Mouse (Mus musculus) forebrain, postnatal 0 days (tissue): Measurements from ENCODE around the gene Hist1h2ao. TPM values are rescaled to one million over a fixed set of nuclear protein-coding genes. Genes with fewer than 3 reads are reported as not detected.
"Not testable (repeated sequence)": the region's sequence is repeated elsewhere in the genome, so short reads cannot be mapped to it uniquely, and the experiment has no call there.

Source experiments
- ATAC-seq: fragments of 200-750 bp; cut with Nextera tagmentation; 2 replicates; pipeline ENCODE4 v1.8.0; 2017; ENCODE audit warnings: mild to moderate bottlenecking, moderate library complexity
- DNase-seq: peaks from one replicate; pipeline ENCODE4 v3.0.0-alpha.2; 2015
- H3K27ac ChIP-seq: fragments of 300-500 bp; sonication (generic); 2 replicates; pipeline ENCODE4 v1.5.1; 2014; ENCODE audit warnings: low read depth, mild to moderate bottlenecking, antibody characterized with exemption, low read length, moderate library complexity, mixed read lengths
- H3K27me3 ChIP-seq: fragments of 300-500 bp; sonication (generic); 2 replicates; pipeline ENCODE4 v1.6.1; 2014; ENCODE audit warnings: mild to moderate bottlenecking, low read length, mixed read lengths; ENCODE audit not compliant: insufficient read depth
- H3K36me3 ChIP-seq: fragments of 300-500 bp; sonication (generic); 2 replicates; pipeline ENCODE4 v1.6.1; 2014; ENCODE audit warnings: mild to moderate bottlenecking, moderate library complexity; ENCODE audit not compliant: insufficient read depth
- H3K4me1 ChIP-seq: fragments of 300-500 bp; sonication (generic); 2 replicates; pipeline ENCODE4 v1.6.1; 2014; ENCODE audit warnings: antibody characterized with exemption; ENCODE audit not compliant: insufficient read depth
- H3K4me2 ChIP-seq: fragments of 300-500 bp; sonication (generic); 2 replicates; pipeline ENCODE4 v1.6.1; 2014; ENCODE audit warnings: low read depth, mild to moderate bottlenecking, moderate library complexity
- H3K4me3 ChIP-seq: fragments of 300-500 bp; sonication (generic); 2 replicates; pipeline ENCODE4 v1.5.1; 2014; ENCODE audit warnings: low read depth, low read length, mixed read lengths
- H3K9ac ChIP-seq: fragments of 300-500 bp; sonication (generic); 2 replicates; pipeline ENCODE4 v1.6.1; 2014; ENCODE audit warnings: mild to moderate bottlenecking
- H3K9me3 ChIP-seq: fragments of 300-500 bp; sonication (generic); 2 replicates; pipeline ENCODE4 v1.6.1; 2016; ENCODE audit warnings: low read length
- CTCF ChIP-seq: sonication (generic); IDR thresholded peaks from 2 replicates; pipeline ENCODE4 v1.5.1; 2016; ENCODE audit warnings: antibody characterized with exemption, control low read depth, low read depth
- WGBS: fragments of 180-500 bp; shearing (Covaris S2); extraction: QIAGEN DNeasy Blood & Tissue Kit; methylation state at CpG from one replicate; pipeline ENCODE4 v1.1.7; 2014; 5-methylcytosine and 5-hydroxymethylcytosine counted together
- polyA plus RNA-seq: library from polyadenylated mRNA; unstranded; fragments of >200 nt; fragmentation: Nextera tagmentation; extraction: Ambion mirVana; gene quantifications from 2 replicates; pipeline ENCODE4 v1.2.1, GENCODE M21; 2015
- total RNA-seq: library from RNA; depleted of rRNA; stranded (reverse); fragments of >200 nt; gene quantifications from 2 replicates; pipeline ENCODE4 v1.2.3, GENCODE M21; 2014; rRNA removed

The Hist1h2ao gene
- total RNA-seq (1.0 TPM in 1 of 2 replicates, not detected in the other), polyA plus RNA-seq (1.6 TPM in 1 of 2 replicates, not detected in the other)

- H3K4me3 ChIP-seq, H3K9ac ChIP-seq, DNase-seq, H3K27ac ChIP-seq, H3K27me3 ChIP-seq, H3K4me2 ChIP-seq, H3K36me3 ChIP-seq, H3K9me3 ChIP-seq, H3K4me1 ChIP-seq: not testable (repeated sequence)
- no CpG with 5 or more reads among the region's 23 CpGs for WGBS
- peak; percentile 97 for ATAC-seq
Measured at GRCm38 (mm10) chr13:21810073-21810472, at the start of gene Hist1h2ao, which contains the start of gene Hist1h2bq. Hist1h2ao (plus strand) TSS chr13:21810465. Hist1h2bq (minus strand) TSS chr13:21810197.

- Histone ChIP-seq H3K4me1 (peaks cover 22% of the 10 kb centered on the region), H3K9ac (peak overlapping the region; percentile 51), H3K36me3 (no peaks in the 10 kb centered on the region), H3K9me3 (no peaks in the 10 kb centered on the region), H3K27ac (peak overlapping the region; percentile 57), H3K27me3 (no peaks in the 10 kb centered on the region), H3K4me3 (peak overlapping the region; percentile 45), H3K4me2 (peak overlapping the region; percentile 82)
- WGBS = 3% methylated on average over 33 of the region's 33 CpGs
- DNase-seq (peak; percentile 89), ATAC-seq (peak; percentile 96)
- TF ChIP-seq CTCF = no peak
Measured at GRCm38 (mm10) chr13:21778814-21779766, 31.2 kb upstream of the Hist1h2ao start.

- ATAC-seq = no peak; the same call in 1 of the 2 replicates
- Histone ChIP-seq H3K9ac (peak within 1 kb of the TSS; percentile 51), H3K36me3 (no peaks in the 10 kb centered on the region), H3K4me3 (peak within 1 kb of the TSS; percentile 45), H3K27ac (peak within 1 kb of the TSS; percentile 57), H3K9me3 (no peaks in the 10 kb centered on the region), H3K4me2 (peak within 1 kb of the TSS; percentile 82), H3K4me1 (peaks cover 22% of the 10 kb centered on the region), H3K27me3 (no peaks in the 10 kb centered on the region)
- TF ChIP-seq CTCF = no peak
- under 1% methylated on average over 44 of the region's 44 CpGs for WGBS
- DNase-seq = peak; percentile 58
Measured at GRCm38 (mm10) chr13:21779767-21780731, 30.2 kb upstream of the Hist1h2ao start, which contains the start of gene Hist1h1b. Hist1h1b (minus strand) TSS chr13:21780625.

- H3K36me3 ChIP-seq = no peaks in the 10 kb centered on the region
- peak overlapping the region; percentile 82 for H3K4me2 ChIP-seq
- peaks cover 25% of the 10 kb centered on the region for H3K4me1 ChIP-seq
- no peak for DNase-seq
- H3K9ac ChIP-seq = no peak overlapping the region
- H3K4me3 ChIP-seq = no peak overlapping the region
- no peak overlapping the region for H3K27ac ChIP-seq
- no peak for ATAC-seq
- 43% methylated on average over 6 of the region's 6 CpGs for WGBS
- H3K9me3 ChIP-seq = no peaks in the 10 kb centered on the region
- H3K27me3 ChIP-seq = no peaks in the 10 kb centered on the region
- no peak for TF ChIP-seq CTCF
Measured at GRCm38 (mm10) chr13:21781021-21781555, 29.2 kb upstream of the Hist1h2ao start.

- DNase-seq = no peak
- Histone ChIP-seq H3K9me3 (no peaks in the 10 kb centered on the region), H3K27me3 (no peaks in the 10 kb centered on the region), H3K4me2 (no peak overlapping the region), H3K4me3 (no peak overlapping the region), H3K4me1 (peaks cover 29% of the 10 kb centered on the region), H3K36me3 (no peaks in the 10 kb centered on the region), H3K27ac (no peak overlapping the region), H3K9ac (no peak overlapping the region)
- TF ChIP-seq CTCF = no peak
- ATAC-seq = no peak
- 93% methylated on average over 1 of the region's 1 CpGs for WGBS
Measured at GRCm38 (mm10) chr13:21781639-21782038, 28.6 kb upstream of the Hist1h2ao start.

DNA sequence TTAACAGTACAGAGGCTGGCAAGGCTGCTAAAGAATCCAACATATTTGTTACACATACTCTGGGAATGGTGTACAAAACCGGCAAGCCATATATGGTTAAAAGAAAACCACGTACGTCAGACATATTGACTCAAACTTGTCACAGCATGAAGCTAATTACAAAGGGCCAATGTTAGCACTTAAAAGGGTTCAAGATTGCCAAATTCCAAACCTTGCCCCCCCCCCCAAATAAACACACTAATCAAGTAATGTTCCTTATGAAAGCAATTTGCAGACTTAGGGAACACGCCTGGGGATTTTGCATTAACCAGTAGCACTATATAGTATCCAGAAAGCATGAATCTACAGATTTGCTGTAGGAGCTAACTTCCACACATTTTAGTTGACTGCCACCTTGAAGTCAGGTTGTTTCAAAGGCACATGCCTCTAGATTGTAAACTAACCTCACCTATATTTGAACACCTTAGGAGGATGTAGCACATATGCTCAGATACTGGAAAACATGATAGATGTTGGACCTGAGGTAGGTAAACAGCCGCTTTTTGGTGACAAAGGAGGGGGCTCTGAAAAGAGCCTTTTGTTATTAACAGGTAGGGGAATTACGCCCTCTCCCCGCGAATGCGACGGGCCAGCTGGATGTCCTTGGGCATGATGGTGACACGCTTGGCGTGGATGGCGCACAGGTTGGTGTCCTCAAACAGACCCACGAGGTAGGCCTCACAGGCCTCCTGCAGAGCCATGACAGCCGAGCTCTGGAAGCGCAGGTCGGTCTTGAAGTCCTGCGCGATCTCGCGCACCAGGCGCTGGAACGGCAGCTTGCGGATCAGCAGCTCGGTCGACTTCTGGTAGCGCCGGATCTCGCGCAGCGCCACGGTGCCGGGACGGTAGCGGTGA, 27.7 kb upstream of the Hist1h2ao start:
- Histone ChIP-seq H3K4me1 (peaks cover 29% of the 10 kb centered on the region), H3K27ac (peak overlapping the region; percentile 60), H3K4me2 (peak overlapping the region; percentile 76), H3K4me3 (peak overlapping the region; percentile 39), H3K9ac (peak overlapping the region; percentile 57)
- ATAC-seq (peak; percentile 3; the same call in 1 of the 2 replicates), DNase-seq (peak; percentile 30)
- not testable (repeated sequence) for H3K9me3 ChIP-seq, H3K27me3 ChIP-seq, H3K36me3 ChIP-seq
- WGBS = under 1% methylated on average over 12 of the region's 35 CpGs
